ENCODE assay signal across 14 mouse cellular contexts in the genomic region with DNA sequence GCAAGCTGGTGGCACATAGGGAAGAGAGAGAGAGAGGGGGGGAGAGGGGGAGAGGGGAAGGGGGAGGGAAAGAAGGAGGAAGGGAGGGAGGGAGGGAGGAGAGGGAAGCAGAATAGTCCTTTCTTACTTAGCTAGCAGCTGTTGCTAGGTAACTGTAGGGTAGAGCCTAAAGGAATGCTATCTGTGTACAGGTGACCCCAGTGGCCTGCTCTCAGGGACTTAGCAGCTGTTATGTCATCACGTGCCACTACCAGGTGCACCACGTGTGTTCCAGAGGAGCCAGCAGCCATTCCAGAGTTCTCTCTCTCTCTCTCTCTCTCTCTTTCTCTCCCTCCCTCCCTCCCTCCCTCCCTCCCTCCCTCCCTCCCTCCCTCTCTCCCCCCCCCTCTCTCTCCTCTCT. TPM values are rescaled to one million over a fixed set of nuclear protein-coding genes. Genes with fewer than 3 reads are reported as not detected.
DNase-seq lines count a peak whose midpoint lies in the region; ATAC-seq lines count a peak whose summit lies in the region.
"Had no signal": no experiment of that assay in that cellular context is flagged by ENCODE, and none has a peak within 500 bp of the region (broad histone marks: within the 10 kb centered on the region; RNA-seq: fewer than 3 reads in every experiment).

No protein-coding gene starts in this region.

- 21% methylated on average over 2 of the region's 2 CpGs for WGBS in intestine, embryonic 16.5 days
- WGBS in midbrain, embryonic 12.5 days = 11% methylated on average over 2 of the region's 2 CpGs

- DNase-seq in embryo, embryonic 10 days (ENCODE audit: low spot score) = peak; percentile 39
- no peak for DNase-seq in embryo, embryonic 9.5 days (ENCODE audit: extremely low spot score)
- DNase-seq in embryo, embryonic 11 days = peak; percentile 13
- DNase-seq in spleen, postnatal 36 days (ENCODE audit: low spot score in 2 of 2) = no peak
- no peak for DNase-seq in heart, postnatal 36 days
- no peak for DNase-seq in left cerebral cortex, adult 8-10 months (ENCODE audit: low spot score in 2 of 2)
- DNase-seq: adrenal gland, adult 2 months; cerebellum, adult 8-10 months; heart, adult 2 months had no signal

- H3K4me3 ChIP-seq in intestine, embryonic 16.5 days (ENCODE audit: low read length) = no peak overlapping the region
- H3K4me3 ChIP-seq in midbrain, embryonic 12.5 days = no peak overlapping the region
- H3K4me3 ChIP-seq: erythroblast, embryonic 14.5 days; heart, adult 2 months; limb, embryonic 12.5 days had no signal

- no peak overlapping the region for H3K9ac ChIP-seq in intestine, embryonic 16.5 days (ENCODE audit: low read depth, low read length)
- no peak overlapping the region for H3K9ac ChIP-seq in midbrain, embryonic 12.5 days (replicated peaks)
- H3K9ac ChIP-seq: limb, embryonic 12.5 days had no signal

- H3K9me3 ChIP-seq in intestine, embryonic 16.5 days (ENCODE audit: control insufficient read depth, low read length) = no peaks in the 10 kb centered on the region
- no peaks in the 10 kb centered on the region for H3K9me3 ChIP-seq in midbrain, embryonic 12.5 days
- H3K9me3 ChIP-seq: limb, embryonic 12.5 days had no signal

- H3K27ac ChIP-seq in intestine, embryonic 16.5 days (ENCODE audit: low read length) = no peak overlapping the region; the same call in 1 of the 2 replicates
- H3K27ac ChIP-seq in midbrain, embryonic 12.5 days (replicated peaks) = no peak overlapping the region
- H3K27ac ChIP-seq: heart, adult 2 months; limb, embryonic 12.5 days; macrophage had no signal

- H3K36me3 ChIP-seq in intestine, embryonic 16.5 days (ENCODE audit: control insufficient read depth, insufficient read depth, low read length) = no peaks in the 10 kb centered on the region
- H3K36me3 ChIP-seq in midbrain, embryonic 12.5 days = no peaks in the 10 kb centered on the region
- H3K36me3 ChIP-seq: limb, embryonic 12.5 days had no signal

- intact Hi-C loops in heart, postnatal 36 days (cut with DNase I) = no loop called here

- no peak overlapping the region for H3K4me2 ChIP-seq in intestine, embryonic 16.5 days (ENCODE audit: low read depth, low read length)
- no peak overlapping the region for H3K4me2 ChIP-seq in midbrain, embryonic 12.5 days (replicated peaks)
- H3K4me2 ChIP-seq: limb, embryonic 12.5 days had no signal

- 0 out of 2 replicates have a peak, but pooled peaks cover 2% of the 10 kb centered on the region for H3K4me1 ChIP-seq in intestine, embryonic 16.5 days (ENCODE audit: control insufficient read depth, insufficient read depth, low read length)
- H3K4me1 ChIP-seq in midbrain, embryonic 12.5 days = peaks cover 7% of the 10 kb centered on the region; the same call in 1 of the 2 replicates

- ATAC-seq in intestine, embryonic 16.5 days = peak; percentile 94
- ATAC-seq in midbrain, embryonic 12.5 days (ENCODE audit: low FRiP score, low read depth) = peak; percentile 34; the same call in 1 of the 2 replicates

- no peaks in the 10 kb centered on the region for H3K27me3 ChIP-seq in intestine, embryonic 16.5 days (replicated peaks; ENCODE audit: control insufficient read depth, insufficient read depth, low read length)
- H3K27me3 ChIP-seq in midbrain, embryonic 12.5 days = no peaks in the 10 kb centered on the region
- H3K27me3 ChIP-seq: limb, embryonic 12.5 days had no signal

RNA-seq across cellular contexts. Expression of gene Zmym5, which starts 33.0 kb away (rescaled TPM):
- 16.7 TPM in 2 replicates for polyA plus RNA-seq in intestine, embryonic 16.5 days (2015; fragmentation: Nextera tagmentation; extraction: Ambion mirVana)
- 34.4 and 39.1 TPM in 2 replicates for polyA plus RNA-seq in midbrain, embryonic 12.5 days (2016; fragmentation: Nextera tagmentation; extraction: Ambion mirVana)
- 10 to 100 TPM; 23.9 to 26.5 TPM for total RNA-seq in heart, postnatal 36 days (2021)
- 10 to 100 TPM; 28.0 to 32.6 (median 30.6) TPM for total RNA-seq in left cerebral cortex, adult 8-10 months (2022)

RNA-seq across cellular contexts. Expression of gene Zmym2, which starts 41.9 kb away (rescaled TPM):
- 22.3 and 23.4 TPM in 2 replicates for polyA plus RNA-seq in intestine, embryonic 16.5 days (2015; fragmentation: Nextera tagmentation; extraction: Ambion mirVana)
- polyA plus RNA-seq in midbrain, embryonic 12.5 days (2016; fragmentation: Nextera tagmentation; extraction: Ambion mirVana) = 84.0 and 94.9 TPM in 2 replicates
- total RNA-seq in heart, postnatal 36 days (2021) = 10 to 100 TPM; 33.3 to 42.0 TPM
- total RNA-seq in left cerebral cortex, adult 8-10 months (2022) = 100 to 1,000 TPM in 1 of 4 experiments, 10 to 100 TPM in 3; 83.8 to 112 (median 92.0) TPM

Comparison
In these comparisons a context has a peak if more than half of its experiments do, and no peak if none do; other contexts are left out.
1. DNase-seq: peak in embryo, embryonic 10 days (single experiment) and embryo, embryonic 11 days (single experiment); none in embryo, embryonic 9.5 days (single experiment), spleen, postnatal 36 days (0 of 2), heart, postnatal 36 days (0 of 2) and left cerebral cortex, adult 8-10 months (0 of 2).